Mouse (Mus musculus) layer of hippocampus, adult 11-12 months (tissue): ENCODE data around the gene Mrgprg.

Source experiments
- DNase-seq: peaks from one replicate; pipeline ENCODE4 v3.0.0; 2022; ENCODE audit warnings: low spot score

Gene Mrgprg

DNA sequence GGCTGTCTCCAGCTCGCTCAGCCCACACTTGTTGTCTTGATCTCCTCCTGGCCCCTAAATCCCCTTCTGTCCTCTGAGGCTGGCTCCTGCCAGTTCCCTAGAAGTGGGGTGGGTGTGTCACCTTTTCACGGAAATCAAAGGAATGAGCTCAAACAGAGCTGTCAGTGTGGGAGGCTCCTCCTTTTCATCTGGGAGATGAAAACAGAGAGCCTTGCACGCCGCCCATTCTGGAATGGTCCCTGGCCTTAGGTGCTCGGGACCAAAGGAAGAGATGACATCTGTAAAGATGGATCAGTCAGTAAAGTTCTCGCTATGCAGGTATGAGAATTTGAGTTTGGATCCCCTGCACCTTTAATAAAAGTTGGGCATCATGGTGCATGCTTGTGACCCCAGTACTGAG, at the start of gene Mrgprg:
Gene Mrgprg (minus strand): TSS at position 101 of the 400 bp plus-strand sequence.
- DNase-seq = no peak

DNA sequence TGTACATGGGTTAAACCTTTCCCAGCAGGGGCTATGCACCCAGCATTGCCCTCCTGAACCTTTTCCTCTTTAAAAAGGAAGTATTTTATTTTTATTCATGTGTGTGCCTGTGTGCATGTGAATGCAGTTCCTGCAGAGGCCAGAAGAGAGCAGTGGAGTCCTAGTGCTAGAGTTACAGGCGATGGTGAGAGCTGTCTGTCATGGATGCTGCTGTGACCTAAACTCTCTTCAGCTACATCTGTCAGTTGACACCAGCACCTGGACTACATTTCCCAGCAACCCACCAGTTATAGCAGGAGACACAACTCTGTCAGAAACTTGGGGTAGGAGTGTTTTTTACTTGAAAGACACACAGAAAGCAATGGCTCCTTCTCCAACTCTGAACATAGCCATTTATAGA, 42.1 kb upstream of the Mrgprg start:
- no peak for DNase-seq

DNA sequence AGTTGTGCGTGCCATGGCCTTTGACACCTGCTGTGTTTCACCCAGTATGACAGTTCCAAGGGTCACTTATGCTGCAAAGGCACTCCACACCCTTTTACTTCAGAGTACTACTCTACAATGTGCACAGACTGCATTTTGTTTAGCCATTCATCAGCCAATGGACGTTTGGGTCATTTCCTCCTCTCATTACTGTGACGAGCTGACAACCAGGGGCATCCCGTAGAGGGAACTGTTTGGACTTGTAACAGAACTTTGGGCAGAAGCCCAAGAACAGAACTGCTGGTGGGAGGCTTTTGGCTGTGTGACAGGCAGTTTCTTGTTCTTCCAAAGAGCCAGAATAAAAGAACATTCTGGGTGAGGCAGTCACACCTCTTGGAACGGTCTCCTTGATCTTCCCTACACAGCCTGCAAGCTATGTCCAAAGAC, 38.4 kb upstream of the Mrgprg start:
- peak; percentile 62 for DNase-seq

DNA sequence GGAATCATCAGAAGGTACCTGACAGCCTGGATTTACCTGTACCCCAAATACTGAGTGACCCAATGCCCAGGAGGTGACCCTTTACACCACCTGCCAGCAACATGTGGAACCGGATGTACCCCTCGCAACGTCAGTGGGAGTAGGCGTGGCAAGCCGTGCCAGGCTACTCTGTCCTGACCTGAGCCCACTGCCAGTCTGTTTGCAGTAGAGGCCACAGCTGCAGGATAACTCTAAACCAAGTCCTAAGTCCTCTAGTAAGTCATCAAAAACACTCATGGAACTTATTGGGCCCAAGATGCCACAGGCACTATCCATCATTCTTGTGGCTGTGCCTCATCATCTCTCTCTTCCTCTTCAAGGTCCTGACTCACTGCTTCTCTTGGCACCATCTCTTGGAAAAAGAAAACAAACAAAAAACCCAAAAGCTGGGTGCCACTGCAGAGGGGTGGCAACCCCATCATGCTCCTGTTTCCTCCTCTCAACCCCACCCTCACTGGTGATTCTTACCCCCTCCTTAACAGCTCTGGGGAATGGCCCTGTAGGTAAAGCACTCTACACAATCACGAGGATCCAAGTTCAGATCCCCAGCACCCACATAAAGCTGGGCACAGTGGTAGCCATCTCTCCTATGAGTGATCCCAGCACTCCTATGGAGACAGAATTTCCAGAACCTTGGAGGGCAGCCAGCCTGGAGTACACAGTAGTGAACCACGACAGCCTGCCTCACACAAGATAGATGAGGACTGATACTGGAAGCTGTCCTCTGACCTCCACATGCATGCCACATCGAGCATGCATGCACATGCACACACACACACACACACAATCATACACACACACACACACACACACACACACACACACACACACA, 34.6 kb upstream of the Mrgprg start:
- no peak for DNase-seq

DNA sequence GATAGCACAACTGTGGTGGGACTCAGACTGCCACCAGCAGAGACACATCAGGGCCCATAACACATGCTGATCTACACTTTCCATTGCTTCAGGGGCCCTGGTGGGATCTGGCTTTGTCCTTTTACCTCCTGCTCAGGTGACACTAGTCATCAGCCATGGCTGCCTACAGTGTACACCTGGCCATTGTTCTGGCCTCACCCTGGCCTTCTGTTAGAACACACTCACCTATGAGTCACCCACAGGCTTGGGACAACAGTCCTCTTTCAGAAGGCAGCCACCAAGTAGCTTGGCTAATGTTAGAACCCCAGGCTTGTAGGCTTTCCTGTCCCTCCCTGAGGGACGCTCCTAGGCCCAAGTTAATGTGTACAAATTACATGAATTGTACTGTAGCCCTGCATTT, 34.0 kb upstream of the Mrgprg start:
- no peak for DNase-seq

DNA sequence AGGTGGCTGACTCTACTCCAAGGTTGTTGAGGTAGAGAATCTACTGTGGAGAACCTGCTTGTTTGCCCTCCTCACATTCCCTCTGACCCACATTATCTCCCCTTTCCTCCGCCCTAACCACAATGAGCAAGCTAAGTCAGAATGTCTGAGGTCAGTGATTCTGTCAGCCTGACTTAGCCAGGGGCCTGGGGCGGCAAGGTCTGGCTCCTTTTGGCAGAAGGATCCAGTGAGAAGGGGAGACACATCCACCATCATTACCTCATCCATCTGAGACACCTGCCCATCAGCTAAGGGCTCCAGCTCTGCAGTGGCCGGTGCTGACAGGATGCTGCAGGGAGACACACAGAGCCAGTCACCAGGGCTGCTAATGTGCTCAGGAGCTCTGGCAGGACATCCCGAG, 32.0 kb upstream of the Mrgprg start:
- no peak for DNase-seq

DNA sequence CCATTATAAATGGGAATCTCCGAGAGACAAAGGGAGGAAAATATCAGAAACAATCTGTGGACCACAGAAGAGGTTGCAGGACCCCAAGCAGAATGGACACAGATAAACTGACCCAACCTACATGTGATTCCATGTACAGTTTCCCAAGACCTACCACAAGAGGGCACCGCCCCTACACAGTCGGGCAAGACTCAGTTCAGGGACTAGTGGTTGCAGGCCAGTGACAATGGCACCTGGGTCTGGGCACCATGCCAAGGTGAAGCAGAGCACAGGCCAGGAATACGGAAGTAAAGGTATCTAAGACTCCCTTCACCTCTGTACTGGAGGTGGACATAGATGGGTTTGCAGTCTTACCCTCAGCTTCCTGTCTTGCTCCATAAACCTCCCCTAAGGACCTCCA, 26.3 kb upstream of the Mrgprg start:
- no peak for DNase-seq

DNA sequence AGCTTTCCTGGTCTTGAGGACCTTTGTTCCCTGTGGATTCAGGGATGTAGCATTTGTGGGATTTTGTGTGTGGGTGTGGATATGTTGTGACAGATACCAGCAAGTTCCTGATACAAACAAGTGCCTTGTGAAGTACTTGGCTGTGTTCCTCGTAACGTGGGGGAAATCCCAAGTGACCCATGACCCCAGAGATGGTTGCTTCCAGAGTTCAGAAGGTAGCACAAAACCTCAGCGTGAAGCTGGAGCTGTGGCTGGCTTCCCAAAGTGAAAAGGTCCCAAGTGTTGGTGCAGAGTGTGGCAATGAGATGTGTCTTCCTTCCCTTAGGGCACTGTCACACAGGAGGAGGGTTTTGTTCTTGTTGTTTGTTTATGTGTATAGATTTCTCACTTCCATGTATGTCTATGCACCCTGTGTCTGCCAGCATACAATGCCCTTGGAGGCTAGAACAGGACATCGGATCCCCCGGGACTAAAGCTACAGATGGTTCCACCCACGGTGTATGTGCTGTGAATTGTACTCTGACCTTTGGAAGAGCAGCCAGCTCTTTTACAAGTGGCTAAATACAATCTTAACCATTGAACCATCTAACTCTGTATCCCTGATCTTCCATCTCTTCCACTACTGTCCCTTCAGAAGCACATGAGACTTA, 25.7 kb upstream of the Mrgprg start:
- DNase-seq = no peak

DNA sequence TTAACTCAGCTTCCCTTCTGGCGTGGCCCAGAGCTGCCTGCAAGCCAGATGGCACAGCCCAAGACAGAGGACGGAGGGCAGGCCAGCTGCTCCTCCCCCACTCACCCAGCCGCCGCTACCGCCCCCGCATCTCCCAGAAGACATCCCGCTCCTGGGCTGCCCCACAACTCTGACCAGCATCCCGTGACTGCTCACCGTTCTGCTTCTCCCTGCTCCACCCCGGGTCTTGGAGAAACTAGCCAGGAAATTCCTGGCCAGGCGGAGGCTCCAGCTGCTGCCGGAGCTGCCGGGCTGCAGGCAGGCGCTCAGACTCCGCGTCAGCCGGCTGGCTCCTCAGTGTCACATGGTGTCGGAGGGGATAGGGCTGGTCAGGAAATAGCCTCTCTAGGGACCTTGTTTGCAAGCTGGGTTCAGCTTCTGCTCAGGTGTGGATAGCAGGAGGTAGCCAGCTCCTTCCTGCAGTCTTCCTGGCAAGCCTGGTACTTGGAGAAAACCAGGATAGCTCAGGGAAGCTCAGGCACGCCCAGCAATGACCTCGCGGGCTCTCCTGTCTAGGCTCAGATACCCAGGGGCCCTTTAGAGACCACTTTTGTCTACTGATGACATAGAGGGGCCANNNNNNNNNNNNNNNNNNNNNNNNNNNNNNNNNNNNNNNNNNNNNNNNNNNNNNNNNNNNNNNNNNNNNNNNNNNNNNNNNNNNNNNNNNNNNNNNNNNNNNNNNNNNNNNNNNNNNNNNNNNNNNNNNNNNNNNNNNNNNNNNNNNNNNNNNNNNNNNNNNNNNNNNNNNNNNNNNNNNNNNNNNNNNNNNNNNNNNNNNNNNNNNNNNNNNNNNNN, 17.4 kb upstream of the Mrgprg start, which contains the start of gene Mrgpre:
Gene Mrgpre (minus strand): TSS at position 505 of the 834 bp plus-strand sequence.
- peak; percentile 65 for DNase-seq

DNA sequence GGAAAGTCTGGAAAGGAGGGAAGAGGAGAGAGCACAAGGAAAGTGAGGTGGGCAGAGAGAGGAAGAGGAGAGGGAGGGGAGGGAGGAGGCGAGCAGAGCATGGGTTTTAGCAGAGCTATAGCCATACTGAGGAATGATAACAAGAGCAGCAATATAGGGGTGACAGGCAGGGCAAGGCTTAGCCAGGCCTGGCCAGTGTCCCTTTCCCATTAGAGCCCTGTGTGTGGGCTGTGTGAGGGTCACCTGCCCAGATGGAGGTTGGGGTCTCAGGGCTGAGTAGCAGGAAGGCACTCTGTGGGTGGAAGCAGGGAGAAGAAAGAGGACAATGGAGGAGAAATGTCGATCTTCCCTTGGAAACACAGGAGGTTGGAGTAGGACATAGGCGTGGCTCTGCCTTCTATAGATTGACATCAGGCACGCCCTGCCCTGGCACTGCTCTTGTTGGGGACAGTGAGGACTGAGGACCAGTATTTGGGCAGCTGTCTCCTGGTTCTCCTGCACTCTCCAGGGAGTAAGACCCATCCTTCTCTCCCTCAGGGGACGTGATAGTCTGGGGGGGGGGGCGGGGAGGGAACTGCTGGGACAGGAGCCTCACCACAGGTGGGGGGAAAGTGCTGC, 16.7 kb upstream of the Mrgprg start:
- no peak for DNase-seq

DNA sequence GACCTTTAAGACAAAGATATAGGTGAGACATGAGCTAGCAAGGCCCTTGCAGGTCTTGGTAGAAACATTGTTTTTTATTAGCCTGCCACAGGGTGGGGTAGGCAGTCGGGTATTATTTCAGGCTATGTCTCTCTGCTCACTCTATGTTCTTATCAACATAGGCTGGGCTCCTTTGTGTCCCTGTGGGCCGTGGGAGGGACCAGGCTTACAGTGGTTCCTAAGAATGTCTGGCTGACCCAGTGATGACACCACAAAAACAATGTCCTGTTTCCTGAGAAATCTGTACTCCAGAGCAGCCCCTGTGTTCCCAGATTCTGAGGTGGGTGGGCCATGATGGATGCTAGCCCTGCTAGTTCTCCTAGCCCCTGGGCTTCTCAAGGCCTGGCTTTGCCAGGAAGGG, 10.6 kb upstream of the Mrgprg start:
- no peak for DNase-seq

DNA sequence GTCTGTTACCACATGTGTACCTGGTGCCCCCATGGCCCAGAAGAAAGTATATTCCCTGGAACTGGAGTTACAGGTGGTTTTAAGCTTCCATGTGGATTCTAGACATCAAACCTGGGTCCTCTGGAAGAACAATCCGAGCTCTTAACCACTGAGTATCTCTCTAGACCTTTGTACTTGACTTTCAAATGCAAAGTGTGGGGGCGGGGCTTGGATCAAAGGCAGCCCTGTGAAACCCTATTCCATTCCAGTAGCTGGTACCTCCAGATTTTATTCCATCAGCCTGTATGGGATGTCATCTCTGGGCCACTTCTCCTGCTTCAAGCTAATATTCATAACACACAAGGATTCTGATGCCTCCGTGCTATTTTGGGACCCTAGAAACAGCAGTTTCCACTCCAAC, 9.3 kb upstream of the Mrgprg start:
- no peak for DNase-seq

DNA sequence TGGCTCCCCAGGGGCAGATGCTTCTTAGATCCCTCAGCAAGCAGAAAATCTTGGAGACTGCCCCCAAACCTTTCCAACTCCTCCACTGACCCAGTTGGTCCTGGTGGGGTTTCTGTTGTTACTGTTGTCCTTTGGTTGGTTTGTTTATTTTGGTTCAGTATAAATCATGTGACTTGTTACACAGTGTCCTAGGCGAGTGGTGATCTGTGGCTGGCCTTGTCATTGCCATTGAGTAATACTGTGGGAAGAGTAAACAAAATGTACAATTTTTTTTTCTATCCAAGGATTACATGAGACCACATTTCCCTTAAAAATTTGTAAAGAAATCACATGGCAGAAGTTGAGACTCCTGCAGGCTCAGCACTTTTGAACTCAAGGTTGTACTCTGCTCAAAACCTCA, 2.7 kb upstream of the Mrgprg start:
- DNase-seq = no peak

DNA sequence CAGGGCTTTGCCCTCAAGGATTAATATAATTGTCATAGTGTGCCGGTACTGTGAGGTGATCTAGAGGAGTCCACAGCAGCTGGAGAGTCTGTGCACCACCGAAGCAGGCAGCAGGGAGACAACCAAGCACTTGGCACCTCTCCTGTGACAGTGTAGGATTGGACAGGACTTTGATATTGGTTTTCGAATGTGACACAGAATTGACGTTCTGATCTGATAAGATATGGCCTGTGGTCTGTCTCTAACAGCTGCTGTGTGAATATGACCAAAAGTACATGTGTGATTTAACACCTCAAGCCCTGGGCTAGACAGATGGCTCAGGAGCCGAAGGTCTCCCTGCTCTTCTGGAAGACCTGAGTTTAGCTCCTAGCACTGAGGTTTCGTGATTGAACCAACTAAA, 1.5 kb upstream of the Mrgprg start:
- no peak for DNase-seq

DNA sequence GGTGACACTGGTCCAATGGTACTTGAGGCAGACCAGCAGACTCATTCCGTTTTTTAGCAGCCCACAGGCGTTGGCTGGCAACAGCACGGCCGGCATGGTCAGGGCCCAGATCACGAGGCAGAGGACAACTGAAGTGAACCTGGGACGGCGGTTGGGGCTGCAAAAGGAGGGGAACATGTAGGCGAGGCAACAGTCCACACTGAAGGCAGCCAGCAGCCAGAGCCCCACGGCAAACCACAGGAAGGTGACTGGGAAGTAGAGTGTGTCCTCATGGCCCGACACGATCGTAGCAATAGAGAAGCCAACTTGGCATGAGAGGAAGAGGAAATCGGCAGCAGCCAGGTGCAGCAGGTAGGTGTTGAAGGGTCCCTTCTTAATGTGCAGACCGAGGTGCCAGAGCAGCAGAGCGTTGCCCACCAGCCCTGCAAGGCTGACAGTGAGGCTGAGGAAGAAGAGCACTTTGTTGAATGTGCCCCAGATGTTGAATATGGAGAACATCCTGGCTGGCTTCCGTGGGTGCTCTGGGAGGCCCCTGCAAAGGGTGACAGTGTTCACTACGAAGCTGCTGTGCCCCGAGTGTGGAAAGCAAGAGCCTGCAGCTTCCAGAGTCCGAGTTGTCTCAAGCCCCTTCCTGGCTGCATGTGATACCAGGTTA, 1.8 kb downstream of the Mrgprg start:
- no peak for DNase-seq

DNA sequence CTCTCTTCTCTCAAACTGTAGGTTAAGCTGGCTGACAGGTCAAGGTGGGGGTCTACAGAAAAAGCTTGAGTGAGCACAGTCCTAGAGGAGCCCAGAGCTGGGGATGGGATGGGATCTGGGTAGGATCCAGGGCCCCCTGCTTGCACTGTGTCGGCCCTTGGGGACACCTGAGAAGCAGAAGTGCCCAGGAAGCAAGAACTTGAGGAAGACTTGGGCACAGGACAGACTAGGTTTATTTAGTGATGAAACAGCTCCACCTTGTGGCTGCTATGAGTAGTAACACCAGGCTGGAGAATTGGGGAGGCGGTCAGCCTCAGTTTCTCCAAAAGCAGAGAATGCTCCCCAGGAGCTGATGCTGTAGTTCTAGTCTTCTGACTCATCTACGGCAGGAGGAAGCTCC, 3.0 kb downstream of the Mrgprg start:
- no peak for DNase-seq

DNA sequence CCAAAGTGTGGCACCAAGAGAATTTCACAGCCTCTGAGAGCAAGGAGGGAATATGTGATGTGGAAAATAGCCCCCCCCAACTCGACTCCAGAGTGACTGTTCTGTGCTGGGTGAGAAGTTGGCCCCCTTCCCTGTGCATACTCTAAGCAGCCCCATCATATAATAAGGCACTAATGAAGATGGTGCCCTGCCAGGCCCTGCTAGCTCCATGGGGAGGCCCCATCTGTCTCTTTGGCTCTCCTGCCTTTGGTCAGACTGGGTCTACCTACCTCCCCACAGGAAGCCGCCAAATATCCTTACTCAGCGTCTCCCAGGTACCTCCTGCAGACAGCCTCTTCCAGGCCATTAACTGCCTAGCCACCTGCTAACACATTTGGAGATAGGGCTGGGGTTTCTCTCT, 7.8 kb downstream of the Mrgprg start:
- no peak for DNase-seq

DNA sequence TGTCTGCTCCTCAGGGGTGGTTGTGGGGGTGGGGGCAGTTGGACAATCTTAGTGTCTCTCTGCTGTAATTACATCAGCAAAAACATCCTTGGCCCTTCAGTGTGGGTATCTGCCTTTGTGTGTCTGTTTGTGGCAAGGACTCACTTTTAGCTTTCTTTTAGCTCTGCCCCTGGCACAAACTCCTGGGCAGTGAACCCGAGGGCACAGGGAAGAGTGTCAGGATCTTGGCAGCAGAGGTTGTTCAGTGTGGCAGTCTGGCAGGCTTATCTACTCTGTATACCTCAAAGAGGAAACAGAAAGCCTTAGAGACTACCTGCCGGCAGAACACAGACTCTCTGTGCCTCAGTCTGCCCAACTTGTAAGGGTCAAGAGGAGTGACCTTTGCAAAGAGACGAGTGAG, 9.1 kb downstream of the Mrgprg start:
- DNase-seq = no peak

DNA sequence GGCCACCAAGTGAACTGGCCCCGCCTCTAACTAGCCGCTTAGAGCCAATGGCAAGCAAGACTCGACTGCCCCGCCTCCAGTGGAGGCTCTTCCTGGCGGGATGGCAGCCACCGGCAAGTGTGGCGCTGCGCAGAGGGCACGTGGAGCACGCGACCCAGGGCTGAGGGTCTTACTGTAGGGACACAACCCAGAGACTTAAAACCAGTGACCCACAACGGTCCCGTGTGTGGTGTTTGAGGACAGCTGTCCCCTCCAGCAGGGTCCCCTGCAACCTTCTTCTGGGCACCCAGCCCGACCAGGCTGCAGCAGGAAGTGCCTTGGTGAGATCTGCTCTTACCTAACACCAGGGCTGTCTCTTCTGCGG, 9.8 kb downstream of the Mrgprg start:
- DNase-seq = peak; percentile 71

DNA sequence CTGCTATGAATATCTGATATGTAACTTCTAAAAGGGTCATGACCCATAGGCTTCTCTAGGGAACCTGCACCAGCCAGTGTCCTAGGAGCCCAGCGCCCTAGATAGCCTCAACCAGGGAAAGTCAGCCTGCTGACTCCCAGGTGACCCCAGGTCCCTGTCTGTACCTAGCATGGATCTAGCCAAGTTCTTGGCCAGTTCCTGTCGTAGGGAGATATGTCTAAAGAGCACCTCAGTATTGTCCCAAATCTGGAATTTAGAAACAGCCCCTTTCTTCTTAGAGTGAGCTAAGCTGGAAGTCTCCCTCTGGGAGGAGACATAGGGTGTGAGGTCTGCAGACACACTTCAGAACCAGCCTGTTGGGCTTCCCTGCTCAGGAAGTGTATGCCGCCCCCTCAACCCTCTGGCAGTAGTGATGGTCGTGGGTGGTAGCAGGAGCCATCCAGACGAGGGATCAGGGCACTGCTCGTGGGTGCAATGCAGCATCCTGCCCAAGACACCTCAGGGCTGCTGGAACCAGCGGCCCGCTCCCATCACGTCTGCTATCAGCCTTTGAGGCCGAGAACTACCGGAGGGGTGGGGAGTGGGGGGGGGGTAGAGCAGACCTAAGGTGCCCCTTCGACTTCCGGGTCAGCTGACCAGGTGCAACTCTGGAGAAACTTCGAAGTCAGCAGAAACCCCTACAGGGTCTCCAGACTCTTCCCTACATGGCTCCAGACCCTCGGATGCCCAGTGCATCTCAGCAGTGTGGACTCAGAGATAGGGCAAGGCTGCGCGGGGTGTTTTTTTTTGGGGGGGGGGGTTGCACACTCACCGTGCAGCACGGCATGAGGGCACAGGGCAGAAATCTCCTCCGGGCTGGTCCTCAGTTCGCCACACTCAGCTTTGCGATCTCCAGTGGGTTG, 10.4 kb downstream of the Mrgprg start, which contains the start of gene Osbpl5:
Gene Osbpl5 (minus strand): TSS at position 861 of the 902 bp plus-strand sequence.
- DNase-seq = no peak
